Mouse (Mus musculus): ENCODE results near the gene Ntm. TPM values are rescaled to one million over a fixed set of nuclear protein-coding genes. Genes with fewer than 3 reads are reported as not detected.

The Ntm gene
- polyA plus RNA-seq, 1 experiment from 2014 or later, result 27.3 TPM

- H3K9ac ChIP-seq, result no peak overlapping the region
- H3K9me3 ChIP-seq, result no peaks in the 10 kb centered on the region
- ATAC-seq (ENCODE audit: insufficient number of reproducible peaks, low FRiP score, low TSS enrichment, low read depth), result no peak
- H3K4me1 ChIP-seq, result no peaks in the 10 kb centered on the region
- WGBS, result 46% methylated on average over 3 of the region's 3 CpGs
- peaks cover 44% of the 10 kb centered on the region; the same call in 1 of the 2 replicates for H3K27me3 ChIP-seq
- no peak overlapping the region for H3K27ac ChIP-seq
- no peak overlapping the region for H3K4me3 ChIP-seq
- no peaks in the 10 kb centered on the region for H3K36me3 ChIP-seq
- H3K4me2 ChIP-seq, result no peak overlapping the region
These were observed 594.6 kb downstream of the Ntm start for GRCm38 (mm10) chr9:29368291-29368690.

GRCm38 (mm10) chr9:29357796-29358195, 605.1 kb downstream of the Ntm start:
- H3K27ac ChIP-seq, result no peak overlapping the region
- H3K27me3 ChIP-seq, result peaks cover 39% of the 10 kb centered on the region
- WGBS, result 71% methylated on average over 4 of the region's 4 CpGs
- H3K4me1 ChIP-seq, result no peaks in the 10 kb centered on the region
- no peaks in the 10 kb centered on the region for H3K36me3 ChIP-seq
- no peak overlapping the region for H3K4me2 ChIP-seq
- no peak overlapping the region for H3K4me3 ChIP-seq
- no peak for ATAC-seq (ENCODE audit: insufficient number of reproducible peaks, low FRiP score, low TSS enrichment, low read depth)
- no peaks in the 10 kb centered on the region for H3K9me3 ChIP-seq
- H3K9ac ChIP-seq, result no peak overlapping the region

- Histone ChIP-seq H3K4me1 (no peaks in the 10 kb centered on the region), H3K9me3 (no peaks in the 10 kb centered on the region), H3K36me3 (no peaks in the 10 kb centered on the region), H3K4me2 (no peak overlapping the region), H3K9ac (no peak overlapping the region), H3K4me3 (no peak overlapping the region), H3K27me3 (peaks cover 19% of the 10 kb centered on the region; the same call in 1 of the 2 replicates), H3K27ac (no peak overlapping the region)
- WGBS, result 85% methylated on average over 7 of the region's 7 CpGs
- ATAC-seq (ENCODE audit: insufficient number of reproducible peaks, low FRiP score, low TSS enrichment, low read depth), result no peak
These were observed 620.6 kb downstream of the Ntm start for GRCm38 (mm10) chr9:29342303-29342702.

- no peak for ATAC-seq (ENCODE audit: insufficient number of reproducible peaks, low FRiP score, low TSS enrichment, low read depth)
- H3K9me3 ChIP-seq, result no peaks in the 10 kb centered on the region
- peaks cover 28% of the 10 kb centered on the region; the same call in 1 of the 2 replicates for H3K27me3 ChIP-seq
- H3K36me3 ChIP-seq, result no peaks in the 10 kb centered on the region
- H3K9ac ChIP-seq, result no peak overlapping the region
- H3K4me3 ChIP-seq, result no peak overlapping the region
- WGBS, result 80% methylated on average over 3 of the region's 3 CpGs
- H3K27ac ChIP-seq, result no peak overlapping the region
- H3K4me1 ChIP-seq, result no peaks in the 10 kb centered on the region
- H3K4me2 ChIP-seq, result no peak overlapping the region
These were observed 621.6 kb downstream of the Ntm start for GRCm38 (mm10) chr9:29341292-29341691.

GRCm38 (mm10) chr9:29335671-29336070, 627.3 kb downstream of the Ntm start:
- Histone ChIP-seq H3K4me3 (no peak overlapping the region), H3K27ac (no peak overlapping the region), H3K4me1 (no peaks in the 10 kb centered on the region), H3K9me3 (no peaks in the 10 kb centered on the region), H3K36me3 (no peaks in the 10 kb centered on the region), H3K27me3 (peaks cover 32% of the 10 kb centered on the region), H3K4me2 (no peak overlapping the region), H3K9ac (no peak overlapping the region)
- ATAC-seq (ENCODE audit: insufficient number of reproducible peaks, low FRiP score, low TSS enrichment, low read depth), result no peak
- 68% methylated on average over 2 of the region's 2 CpGs for WGBS

- no peaks in the 10 kb centered on the region for H3K36me3 ChIP-seq
- no peak overlapping the region for H3K4me3 ChIP-seq
- no peak for ATAC-seq (ENCODE audit: insufficient number of reproducible peaks, low FRiP score, low TSS enrichment, low read depth)
- WGBS, result 12% methylated on average over 3 of the region's 3 CpGs
- H3K9ac ChIP-seq, result no peak overlapping the region
- no peaks in the 10 kb centered on the region for H3K9me3 ChIP-seq
- peaks cover 43% of the 10 kb centered on the region for H3K27me3 ChIP-seq
- no peak overlapping the region for H3K4me2 ChIP-seq
- no peak overlapping the region for H3K27ac ChIP-seq
- H3K4me1 ChIP-seq, result no peaks in the 10 kb centered on the region
These were observed 630.4 kb downstream of the Ntm start for GRCm38 (mm10) chr9:29332296-29333090.

GRCm38 (mm10) chr9:29330486-29330885, 632.5 kb downstream of the Ntm start:
- WGBS, result 75% methylated on average over 3 of the region's 3 CpGs
- H3K4me3 ChIP-seq, result no peak overlapping the region

GRCm38 (mm10) chr9:29326283-29326682, 636.7 kb downstream of the Ntm start:
- Histone ChIP-seq H3K4me3 (no peak overlapping the region), H3K9ac (no peak overlapping the region), H3K36me3 (no peaks in the 10 kb centered on the region), H3K4me2 (no peak overlapping the region), H3K9me3 (no peaks in the 10 kb centered on the region), H3K27me3 (peaks cover 86% of the 10 kb centered on the region), H3K4me1 (no peaks in the 10 kb centered on the region), H3K27ac (no peak overlapping the region)
- no peak for ATAC-seq (ENCODE audit: insufficient number of reproducible peaks, low FRiP score, low TSS enrichment, low read depth)
- 92% methylated on average over 3 of the region's 3 CpGs for WGBS

More at GRCm38 (mm10) chr9:29330486-29330885, 632.5 kb downstream of the Ntm start:
- H3K4me1 ChIP-seq, result no peaks in the 10 kb centered on the region
- no peaks in the 10 kb centered on the region for H3K9me3 ChIP-seq
- H3K9ac ChIP-seq, result no peak overlapping the region
- H3K4me2 ChIP-seq, result no peak overlapping the region
- peaks cover 50% of the 10 kb centered on the region for H3K27me3 ChIP-seq
- no peaks in the 10 kb centered on the region for H3K36me3 ChIP-seq
- no peak for ATAC-seq (ENCODE audit: insufficient number of reproducible peaks, low FRiP score, low TSS enrichment, low read depth)
- no peak overlapping the region for H3K27ac ChIP-seq

- H3K9me3 ChIP-seq, result no peaks in the 10 kb centered on the region
- H3K27me3 ChIP-seq, result peaks cover 87% of the 10 kb centered on the region
- H3K4me2 ChIP-seq, result no peak overlapping the region
- ATAC-seq (ENCODE audit: insufficient number of reproducible peaks, low FRiP score, low TSS enrichment, low read depth), result no peak
- H3K4me3 ChIP-seq, result no peak overlapping the region
- no peak overlapping the region for H3K9ac ChIP-seq
- no peak overlapping the region for H3K27ac ChIP-seq
- H3K36me3 ChIP-seq, result no peaks in the 10 kb centered on the region
- H3K4me1 ChIP-seq, result no peaks in the 10 kb centered on the region
- 79% methylated on average over 8 of the region's 8 CpGs for WGBS
These were observed 637.8 kb downstream of the Ntm start for GRCm38 (mm10) chr9:29325137-29325536.

- 0% methylated on average over 1 of the region's 1 CpGs for WGBS
- H3K36me3 ChIP-seq, result no peaks in the 10 kb centered on the region
- no peak for ATAC-seq (ENCODE audit: insufficient number of reproducible peaks, low FRiP score, low TSS enrichment, low read depth)
- H3K27me3 ChIP-seq, result peaks cover 88% of the 10 kb centered on the region
- no peaks in the 10 kb centered on the region for H3K9me3 ChIP-seq
- H3K4me2 ChIP-seq, result no peak overlapping the region
- peaks cover 24% of the 10 kb centered on the region for H3K4me1 ChIP-seq
- H3K9ac ChIP-seq, result no peak overlapping the region
- no peak overlapping the region for H3K4me3 ChIP-seq
- no peak overlapping the region for H3K27ac ChIP-seq
These were observed 643.7 kb downstream of the Ntm start for GRCm38 (mm10) chr9:29319197-29319596.

GRCm38 (mm10) chr9:29318676-29319162, 644.2 kb downstream of the Ntm start:
- 5% methylated on average over 8 of the region's 8 CpGs for WGBS
- H3K9ac ChIP-seq, result no peak overlapping the region
- peaks cover 24% of the 10 kb centered on the region for H3K4me1 ChIP-seq
- no peaks in the 10 kb centered on the region for H3K36me3 ChIP-seq
- peaks cover 89% of the 10 kb centered on the region for H3K27me3 ChIP-seq
- peak; percentile 89 for ATAC-seq (ENCODE audit: insufficient number of reproducible peaks, low FRiP score, low TSS enrichment, low read depth)
- no peak overlapping the region for H3K4me3 ChIP-seq
- H3K4me2 ChIP-seq, result 0 out of 2 replicates have a peak overlapping the region, but pooled peaks have one; percentile 2
- no peaks in the 10 kb centered on the region for H3K9me3 ChIP-seq
- no peak overlapping the region for H3K27ac ChIP-seq

GRCm38 (mm10) chr9:29317623-29318022, 645.3 kb downstream of the Ntm start:
- no peak overlapping the region for H3K4me2 ChIP-seq
- 28% methylated on average over 3 of the region's 3 CpGs for WGBS
- H3K36me3 ChIP-seq, result no peaks in the 10 kb centered on the region
- H3K27ac ChIP-seq, result no peak overlapping the region
- peaks cover 24% of the 10 kb centered on the region for H3K4me1 ChIP-seq
- ATAC-seq (ENCODE audit: insufficient number of reproducible peaks, low FRiP score, low TSS enrichment, low read depth), result no peak
- H3K9me3 ChIP-seq, result no peaks in the 10 kb centered on the region
- H3K27me3 ChIP-seq, result peaks cover 87% of the 10 kb centered on the region
- H3K4me3 ChIP-seq, result no peak overlapping the region
- no peak overlapping the region for H3K9ac ChIP-seq
